13 mouse cellular contexts compared by ENCODE assay signal in the genomic region with DNA sequence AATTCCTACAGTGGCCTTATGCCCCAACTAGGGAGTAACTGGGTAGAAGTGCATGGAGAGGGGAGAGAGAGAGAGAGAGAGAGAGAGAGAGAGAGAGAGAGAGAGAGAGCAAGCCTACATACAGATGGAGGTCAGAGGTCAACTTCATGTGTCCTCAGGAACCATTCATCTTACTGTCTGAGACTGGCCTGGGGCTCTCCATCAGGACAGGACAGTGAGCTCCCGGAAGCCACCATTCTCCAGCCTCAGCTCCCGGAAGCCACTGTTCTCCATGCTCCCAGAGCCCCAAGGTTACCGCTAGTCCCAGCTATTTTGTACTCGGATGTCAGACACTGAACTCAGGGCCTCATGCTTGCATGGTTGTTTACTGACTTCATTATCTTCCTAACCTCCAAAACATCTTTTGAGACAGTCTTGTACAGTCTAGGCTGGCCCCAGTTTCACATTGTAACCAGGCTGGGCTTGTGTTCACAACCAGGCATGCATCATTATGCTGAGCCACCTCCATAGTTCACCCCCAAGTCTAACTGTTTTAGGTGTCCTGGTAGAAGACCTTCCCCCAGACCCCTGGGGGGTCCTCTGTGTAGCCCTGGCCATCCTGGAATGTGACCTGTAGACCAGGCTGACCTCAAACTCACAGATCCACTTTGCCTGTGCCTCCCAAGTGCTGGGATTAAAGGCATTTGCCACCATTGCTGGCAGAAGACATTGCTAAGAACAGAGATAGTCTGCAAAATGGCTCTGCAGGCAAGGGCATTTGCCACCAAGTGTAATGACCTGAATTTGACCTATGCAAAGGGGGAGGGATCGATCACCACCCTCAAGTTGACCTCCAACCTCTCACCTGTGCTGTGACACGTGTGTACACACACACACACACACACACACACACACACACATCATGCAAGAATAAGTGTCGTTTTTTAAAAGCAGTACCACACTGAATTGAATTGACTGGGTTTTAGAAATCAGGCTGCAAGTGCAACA. TPM values are rescaled to one million over a fixed set of nuclear protein-coding genes. Genes with fewer than 3 reads are reported as not detected.
A peak's percentile ranks its signal among the peaks of the same experiment; 100 is the strongest.
DNase-seq lines count a peak whose midpoint lies in the region; ATAC-seq and TF ChIP-seq lines count a peak whose summit lies in the region.
"Had no signal": no experiment of that assay in that cellular context is flagged by ENCODE, and none has a peak within 500 bp of the region (broad histone marks: within the 10 kb centered on the region; RNA-seq: fewer than 3 reads in every experiment).

No protein-coding gene starts in this region.

- no peak for ATAC-seq in embryonic facial prominence, embryonic 13.5 days (ENCODE audit: insufficient number of reproducible peaks, insufficient read depth, low FRiP score, low TSS enrichment, low read depth)
- ATAC-seq in liver, postnatal 0 days: no peak
- ATAC-seq: forebrain, embryonic 14.5 days had no signal

- no peak for TF ChIP-seq EP300 in liver, postnatal 0 days (IDR thresholded peaks at IDR 0.05; ENCODE audit: low read depth)

- no peak for DNase-seq in embryonic facial prominence, embryonic 10.5 days (ENCODE audit: low spot score)
- DNase-seq in kidney, adult 2 months: peak; percentile 52
- no peak for DNase-seq in kidney, postnatal 10 days
- peak; percentile 68 for DNase-seq in embryo, embryonic 10.5 days (ENCODE audit: low spot score)
- DNase-seq in liver, postnatal 0 days: no peak
- no peak for DNase-seq in adrenal gland, postnatal 4 days (ENCODE audit: low spot score in 2 of 2)
- no peak for DNase-seq in thymus, postnatal 25 days
- DNase-seq: cerebellum, postnatal 36 days had no signal

- no peak for TF ChIP-seq CTCF in kidney, adult 2 months (conservative IDR thresholded peaks at IDR 0.05; ENCODE audit: insufficient read depth, insufficient read length, low read depth, low read length)
- TF ChIP-seq CTCF in liver, postnatal 0 days (IDR thresholded peaks at IDR 0.05; ENCODE audit: low read depth): no peak

- peak overlapping the region; percentile 73; the same call in 1 of the 2 replicates for H3K4me2 ChIP-seq in embryonic facial prominence, embryonic 13.5 days
- no peak overlapping the region for H3K4me2 ChIP-seq in liver, postnatal 0 days (ENCODE audit: low read depth, low read length)

- no peak for TF ChIP-seq POLR2A in kidney, adult 2 months (IDR thresholded peaks at IDR 0.05; ENCODE audit: low read depth, low read length)

- WGBS in embryonic facial prominence, embryonic 13.5 days: 62% methylated on average over 7 of the region's 7 CpGs
- WGBS in embryonic facial prominence, embryonic 10.5 days: 67% methylated on average over 7 of the region's 7 CpGs
- WGBS in kidney, adult 2 months: 64% methylated on average over 7 of the region's 7 CpGs
- 64% methylated on average over 7 of the region's 7 CpGs for WGBS in liver, postnatal 0 days (ENCODE audit: insufficient replicate concordance)

- peaks cover 39% of the 10 kb centered on the region for H3K4me1 ChIP-seq in embryonic facial prominence, embryonic 13.5 days
- peaks cover 78% of the 10 kb centered on the region for H3K4me1 ChIP-seq in embryonic facial prominence, embryonic 10.5 days
- no peaks in the 10 kb centered on the region for H3K4me1 ChIP-seq in kidney, adult 2 months (ENCODE audit: control insufficient read depth, insufficient read depth, low read length)
- H3K4me1 ChIP-seq in liver, postnatal 0 days (ENCODE audit: insufficient read depth): peaks cover 16% of the 10 kb centered on the region

- H3K9ac ChIP-seq in embryonic facial prominence, embryonic 13.5 days: no peak overlapping the region
- H3K9ac ChIP-seq in liver, postnatal 0 days (replicated peaks): no peak overlapping the region

- H3K27me3 ChIP-seq in embryonic facial prominence, embryonic 13.5 days: no peaks in the 10 kb centered on the region
- H3K27me3 ChIP-seq in embryonic facial prominence, embryonic 10.5 days (replicated peaks; ENCODE audit: low read depth, poor library complexity, severe bottlenecking): no peaks in the 10 kb centered on the region
- no peaks in the 10 kb centered on the region for H3K27me3 ChIP-seq in kidney, adult 2 months (replicated peaks; ENCODE audit: control insufficient read depth, insufficient read depth, low read length)
- no peaks in the 10 kb centered on the region for H3K27me3 ChIP-seq in liver, postnatal 0 days (ENCODE audit: insufficient read depth, low read length)

- no peak overlapping the region for H3K4me3 ChIP-seq in embryonic facial prominence, embryonic 13.5 days
- no peak overlapping the region for H3K4me3 ChIP-seq in embryonic facial prominence, embryonic 10.5 days
- no peak overlapping the region for H3K4me3 ChIP-seq in kidney, adult 2 months (ENCODE audit: insufficient read depth, low read depth, low read length)
- H3K4me3 ChIP-seq in liver, postnatal 0 days (ENCODE audit: low read depth, low read length): no peak overlapping the region
- H3K4me3 ChIP-seq: left cerebral cortex, adult 2 months had no signal

- H3K36me3 ChIP-seq in embryonic facial prominence, embryonic 13.5 days: peaks cover 11% of the 10 kb centered on the region
- peaks cover 18% of the 10 kb centered on the region for H3K36me3 ChIP-seq in embryonic facial prominence, embryonic 10.5 days (replicated peaks)
- no peaks in the 10 kb centered on the region for H3K36me3 ChIP-seq in kidney, adult 2 months (ENCODE audit: control insufficient read depth, insufficient read depth, low read length)
- no peaks in the 10 kb centered on the region for H3K36me3 ChIP-seq in liver, postnatal 0 days (replicated peaks; ENCODE audit: insufficient read depth, low read length)

- no peak overlapping the region for H3K27ac ChIP-seq in embryonic facial prominence, embryonic 13.5 days
- no peak overlapping the region; the same call in 1 of the 2 replicates for H3K27ac ChIP-seq in embryonic facial prominence, embryonic 10.5 days (replicated peaks)
- H3K27ac ChIP-seq in kidney, adult 2 months (ENCODE audit: insufficient read depth, low read depth, low read length): peak overlapping the region; percentile 59
- 0 out of 2 replicates have a peak overlapping the region, but pooled peaks have one; percentile 34 for H3K27ac ChIP-seq in liver, postnatal 0 days (ENCODE audit: low read depth)
- H3K27ac ChIP-seq: left cerebral cortex, adult 2 months had no signal

- no peaks in the 10 kb centered on the region for H3K9me3 ChIP-seq in embryonic facial prominence, embryonic 13.5 days
- no peaks in the 10 kb centered on the region for H3K9me3 ChIP-seq in embryonic facial prominence, embryonic 10.5 days
- H3K9me3 ChIP-seq in liver, postnatal 0 days (ENCODE audit: low read length): no peaks in the 10 kb centered on the region

RNA-seq across cellular contexts. Expression of a gene that starts 2.5 kb away (rescaled TPM):
- 27.4 and 29.2 TPM in 2 replicates for polyA plus RNA-seq in embryonic facial prominence, embryonic 13.5 days (2015; fragmentation: Nextera tagmentation; extraction: Ambion mirVana)
- 27.2 and 28.0 TPM in 2 replicates for polyA plus RNA-seq in embryonic facial prominence, embryonic 10.5 days (2016; fragmentation: Nextera tagmentation; extraction: Ambion mirVana)
- polyA plus RNA-seq in kidney, adult 2 months (2012; rRNA removed): 67.7 and 84.6 TPM in 2 replicates
- polyA plus RNA-seq in liver, postnatal 0 days (2015; fragmentation: Nextera tagmentation; extraction: Ambion mirVana): 3.6 and 4.1 TPM in 2 replicates
- total RNA-seq in adrenal gland, postnatal 4 days (2021): 10 to 100 TPM; 74.7 to 79.1 TPM

RNA-seq across cellular contexts. Expression of a gene that starts 14.7 kb away (rescaled TPM):
- 0.74 and 1.1 TPM in 2 replicates for polyA plus RNA-seq in embryonic facial prominence, embryonic 13.5 days (2015; fragmentation: Nextera tagmentation; extraction: Ambion mirVana)
- 0.48 and 0.52 TPM in 2 replicates for polyA plus RNA-seq in embryonic facial prominence, embryonic 10.5 days (2016; fragmentation: Nextera tagmentation; extraction: Ambion mirVana)
- 11.9 and 19.5 TPM in 2 replicates for polyA plus RNA-seq in kidney, adult 2 months (2012; rRNA removed)
- 74.6 and 75.7 TPM in 2 replicates for polyA plus RNA-seq in liver, postnatal 0 days (2015; fragmentation: Nextera tagmentation; extraction: Ambion mirVana)
- 1 to 10 TPM; 1.3 to 7.3 TPM for total RNA-seq in adrenal gland, postnatal 4 days (2021)
- total RNA-seq: hematopoietic stem cell, adult 5-6 weeks; left cerebral cortex, adult 2 months; megakaryocyte-erythroid progenitor cell, adult 5-6 weeks had no signal
- polyA plus RNA-seq: forebrain, embryonic 14.5 days had no signal

RNA-seq across cellular contexts. Expression of a gene that starts 51.4 kb away (rescaled TPM):
- 20.8 and 22.6 TPM in 2 replicates for polyA plus RNA-seq in embryonic facial prominence, embryonic 13.5 days (2015; fragmentation: Nextera tagmentation; extraction: Ambion mirVana)
- polyA plus RNA-seq in embryonic facial prominence, embryonic 10.5 days (2016; fragmentation: Nextera tagmentation; extraction: Ambion mirVana): 15.3 and 17.8 TPM in 2 replicates
- polyA plus RNA-seq in kidney, adult 2 months (2012; rRNA removed): 21.8 and 23.6 TPM in 2 replicates
- polyA plus RNA-seq in liver, postnatal 0 days (2015; fragmentation: Nextera tagmentation; extraction: Ambion mirVana): 2.8 and 3.7 TPM in 2 replicates
- total RNA-seq in adrenal gland, postnatal 4 days (2021): 10 to 100 TPM; 52.5 to 57.4 TPM

Comparison
In these comparisons a context has a peak if more than half of its experiments do, and no peak if none do; other contexts are left out.
1. DNase-seq: peak in kidney, adult 2 months (single experiment) and embryo, embryonic 10.5 days (single experiment); none in embryonic facial prominence, embryonic 10.5 days (single experiment), kidney, postnatal 10 days (single experiment), liver, postnatal 0 days (single experiment), adrenal gland, postnatal 4 days (0 of 2) and thymus, postnatal 25 days (single experiment).
2. H3K27ac ChIP-seq: peak in kidney, adult 2 months (single experiment) and liver, postnatal 0 days (single experiment); none in embryonic facial prominence, embryonic 13.5 days (single experiment) and embryonic facial prominence, embryonic 10.5 days (single experiment).